Mouse (Mus musculus) right cerebral cortex, postnatal 4 days (tissue): Measurements from ENCODE around the gene Ihh.

Source experiments
- DNase-seq: peaks from one replicate; pipeline ENCODE4 v3.0.0-alpha.2; 2022

The Ihh gene

DNA sequence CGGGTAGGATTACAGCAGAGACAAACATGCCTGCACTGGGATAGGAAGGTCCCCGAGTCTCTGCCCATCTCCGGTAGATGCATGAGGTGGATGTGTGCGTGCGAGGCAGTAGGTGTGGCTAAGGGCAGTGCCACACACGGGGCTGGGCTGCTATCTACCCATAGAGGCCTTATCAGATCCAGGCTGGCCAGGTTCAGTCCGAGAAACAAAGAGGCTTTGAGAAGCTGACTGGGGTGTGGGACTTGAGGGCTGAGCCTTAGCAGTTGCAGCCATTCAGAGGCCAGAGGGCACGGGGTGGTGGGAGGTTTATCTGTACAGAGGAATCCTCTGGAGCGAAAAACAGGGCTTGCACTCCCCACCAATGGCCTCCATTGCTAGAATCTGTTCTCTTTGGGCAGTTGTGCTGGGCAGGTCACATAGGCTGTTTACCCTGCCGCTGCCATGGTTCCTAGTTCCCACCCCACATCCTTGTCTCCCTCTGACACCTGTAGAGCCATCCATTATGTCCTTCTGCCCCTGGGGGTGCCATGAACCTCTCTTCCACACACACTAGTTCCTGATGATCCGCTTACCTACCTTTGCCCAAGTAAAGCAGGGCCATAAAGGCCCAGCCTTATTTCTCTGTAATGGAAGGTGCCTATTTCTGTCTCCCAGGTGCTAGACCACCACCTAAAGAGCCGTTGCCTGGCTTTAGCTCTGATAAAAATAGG lies 9.7 kb downstream of the Ihh start:
- DNase-seq = no peak

DNA sequence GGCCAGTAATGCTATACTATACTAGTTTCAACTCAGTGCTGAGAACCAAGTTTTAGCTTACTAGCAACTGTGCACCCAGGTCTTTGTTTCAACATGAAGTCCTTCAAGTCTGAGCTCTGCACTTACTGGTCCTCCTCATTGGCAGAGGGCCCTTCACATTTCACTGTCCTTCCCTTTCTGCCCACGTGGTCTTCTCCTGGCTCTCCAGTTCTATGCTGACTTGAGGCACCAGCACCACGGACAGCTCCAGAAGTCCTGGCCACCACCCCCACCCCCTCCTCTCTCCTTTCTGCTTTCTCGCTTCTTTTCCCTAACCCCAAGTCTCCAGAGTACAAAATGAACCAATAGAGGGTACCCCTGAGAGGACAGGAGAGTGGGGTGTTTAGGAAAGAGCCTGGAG lies 11.7 kb downstream of the Ihh start:
- DNase-seq = no peak

DNA sequence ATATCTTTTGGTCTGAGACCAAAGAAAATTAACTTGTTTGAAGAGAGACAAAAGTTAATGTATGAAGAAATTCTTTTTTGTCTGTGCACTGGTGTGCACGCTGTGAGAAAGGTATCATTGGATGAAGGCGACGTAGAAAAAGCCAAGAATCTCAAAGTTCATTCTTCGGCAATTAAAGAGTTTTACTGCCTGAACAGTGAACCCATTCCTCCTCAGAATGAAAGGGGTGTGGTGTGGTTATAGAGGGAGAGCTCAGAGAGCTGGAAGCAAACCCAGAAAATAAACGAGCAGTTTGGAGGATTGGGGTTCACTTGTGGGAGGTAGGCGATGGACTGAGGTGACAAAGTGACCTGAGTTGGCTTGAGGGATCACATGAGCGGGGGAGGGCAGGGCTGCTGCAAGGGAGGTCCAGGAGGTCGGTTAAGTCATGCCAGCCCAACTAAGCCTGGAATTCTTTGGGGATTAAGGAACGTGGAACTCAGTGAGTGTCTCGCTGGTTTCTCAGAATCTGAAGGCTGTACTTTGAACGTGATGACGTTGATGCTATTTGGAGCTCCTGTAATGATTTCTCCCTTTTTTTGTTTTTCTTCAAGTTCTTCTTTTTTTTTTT lies 15.1 kb downstream of the Ihh start:
- no peak for DNase-seq

DNA sequence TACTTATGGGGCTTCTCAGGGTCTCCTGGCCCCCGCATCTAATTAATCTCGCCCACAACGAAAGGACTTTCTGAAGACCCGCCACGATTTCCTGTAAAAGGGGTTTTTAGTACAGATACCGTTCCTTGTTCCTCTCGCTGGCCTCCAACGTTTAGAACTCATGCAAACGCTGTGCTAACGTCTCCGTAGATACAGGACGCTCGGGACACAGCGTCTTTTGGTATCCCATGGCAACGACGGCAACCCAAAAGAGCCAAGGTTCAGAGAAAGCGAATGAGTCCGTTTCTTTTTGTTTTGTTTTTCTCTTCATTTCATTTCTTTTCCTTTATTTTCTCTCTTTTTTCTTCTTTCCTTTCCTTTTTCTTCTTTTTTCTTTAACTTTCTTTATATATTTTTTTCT lies 16.1 kb downstream of the Ihh start, which contains the start of gene Cfap65:
TSS of gene Cfap65 (minus strand) at position 198 of the 400 bp plus-strand sequence.
- peak; percentile 65 for DNase-seq

DNA sequence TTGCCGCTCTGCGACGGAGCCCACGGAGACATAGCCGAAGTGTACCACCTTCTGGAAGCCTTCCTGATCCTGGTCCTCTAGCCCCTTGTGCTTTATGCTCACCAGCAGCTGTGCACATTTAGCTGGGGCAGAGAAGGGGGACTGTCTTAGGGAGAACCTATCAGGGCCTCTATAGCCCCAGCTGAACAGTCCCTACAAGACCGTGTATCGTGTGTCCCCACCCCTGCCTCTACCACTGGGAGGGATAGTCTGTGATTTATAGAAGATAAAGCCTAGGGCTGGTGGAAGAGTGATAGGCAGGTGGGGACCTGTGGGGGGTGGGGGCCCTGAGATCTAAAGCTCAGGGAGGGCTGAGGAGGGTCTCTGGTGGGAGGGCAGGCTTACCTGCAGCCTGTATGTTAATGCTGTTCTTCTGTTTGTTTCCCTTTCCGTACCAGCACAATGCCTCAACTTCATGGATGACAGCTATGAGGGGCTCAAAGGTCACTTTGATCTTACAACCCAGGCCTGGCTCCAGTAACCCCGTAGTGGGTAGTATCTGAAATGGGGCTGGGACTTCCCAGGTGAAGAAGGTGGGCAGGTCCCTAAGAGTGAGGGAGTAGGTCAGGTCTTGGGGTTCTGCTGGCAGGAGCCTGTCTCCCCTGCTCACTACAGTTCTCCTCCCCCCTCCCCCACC lies 23.7 kb downstream of the Ihh start:
- DNase-seq = no peak

DNA sequence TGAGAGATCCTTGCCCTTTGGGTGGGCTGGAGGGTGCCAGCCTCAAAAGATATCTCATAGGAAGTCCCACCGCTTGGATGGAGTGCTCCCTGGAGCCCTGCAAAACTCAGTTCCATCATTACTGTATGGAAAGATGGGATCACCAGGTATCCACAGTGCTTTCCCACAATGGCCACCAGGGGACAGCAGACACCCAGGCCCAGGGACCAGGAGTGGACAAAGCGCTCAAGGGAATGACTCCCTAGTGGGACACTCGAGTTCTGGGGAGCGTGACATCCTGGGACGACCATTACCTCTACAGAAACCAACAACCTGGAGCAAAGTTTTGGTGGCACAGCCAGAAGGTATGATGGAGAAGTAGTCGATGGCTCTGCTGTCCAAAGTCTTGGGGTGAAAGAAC lies 24.8 kb downstream of the Ihh start:
- peak; percentile 31 for DNase-seq

DNA sequence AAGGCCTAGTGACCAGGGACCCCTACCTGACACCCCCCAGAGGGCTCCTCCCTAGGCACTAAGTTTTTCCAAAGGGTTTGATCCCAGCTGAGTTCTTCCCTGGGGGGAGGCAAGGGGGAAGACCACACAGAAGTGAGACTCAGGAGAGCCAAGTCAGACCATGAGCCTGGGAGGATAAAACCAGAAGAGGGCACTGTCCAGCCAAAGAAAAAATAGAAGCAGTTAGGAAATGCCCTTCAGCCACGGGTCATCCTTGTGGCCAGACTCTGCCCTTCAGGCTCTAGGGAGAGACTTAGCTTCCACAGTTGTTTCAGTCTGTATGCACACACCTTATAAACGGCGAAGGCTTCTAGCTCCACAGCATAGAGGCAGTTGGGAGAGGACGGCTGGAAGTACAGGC lies 27.0 kb downstream of the Ihh start:
- no peak for DNase-seq

DNA sequence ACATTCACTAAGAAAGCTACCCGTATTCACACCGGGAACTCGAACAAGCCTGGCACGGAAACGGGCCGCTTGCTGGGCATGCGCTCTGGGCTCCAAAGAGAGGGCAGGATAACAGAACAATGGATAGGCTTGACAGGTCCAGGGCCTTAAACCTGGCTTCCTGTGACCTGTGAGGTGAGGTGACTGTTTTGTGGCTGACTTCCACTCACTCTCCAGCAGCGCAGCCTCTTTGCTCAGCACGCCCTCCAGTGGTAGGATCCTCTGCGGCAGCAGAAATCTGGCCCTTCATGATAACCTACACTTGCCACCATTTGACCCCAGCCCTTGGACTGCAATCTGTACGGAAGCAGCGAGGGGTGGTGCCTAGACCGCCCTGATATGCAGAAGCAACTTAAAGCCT lies 35.8 kb downstream of the Ihh start:
- DNase-seq = peak; percentile 16

DNA sequence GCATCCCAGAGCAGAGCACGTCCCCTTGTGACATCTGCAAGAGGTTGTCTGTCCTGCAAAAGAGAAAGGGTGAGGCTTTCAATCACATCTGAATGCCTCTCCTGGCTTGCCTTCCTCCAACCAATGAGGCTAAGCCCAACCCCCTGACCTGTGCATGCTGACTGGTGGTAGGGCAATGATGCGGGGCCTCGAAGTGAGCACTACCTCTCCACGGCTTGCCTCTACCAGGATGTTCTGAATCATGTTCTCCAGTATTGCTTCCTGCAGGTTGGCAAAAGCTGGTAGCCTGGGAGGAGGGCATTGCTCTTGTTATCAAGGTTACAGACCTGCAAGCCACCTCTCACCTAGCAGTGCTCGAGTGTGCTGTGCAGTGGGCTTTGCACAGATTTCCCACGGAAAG lies 49.3 kb downstream of the Ihh start:
- DNase-seq = no peak

DNA sequence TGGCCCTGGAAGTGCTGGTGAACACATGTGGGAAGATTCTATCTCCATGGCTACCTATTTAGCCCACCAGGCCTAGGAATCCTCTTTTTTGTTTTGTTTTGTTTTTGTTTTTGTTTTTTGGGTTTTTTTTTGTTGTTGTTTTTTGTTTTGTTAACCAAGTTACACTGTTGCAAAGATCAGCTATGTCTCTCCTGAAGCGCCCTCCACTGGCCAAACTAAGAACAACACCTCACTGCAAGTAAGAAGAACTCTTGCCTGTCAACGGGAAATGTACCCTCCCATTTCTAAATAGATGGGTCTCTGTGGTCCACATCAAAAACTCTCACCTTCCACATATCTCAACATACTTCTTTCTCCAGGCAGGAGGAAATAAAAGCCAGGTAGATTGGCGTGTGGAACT lies 49.8 kb downstream of the Ihh start:
- DNase-seq = peak; percentile 79

DNA sequence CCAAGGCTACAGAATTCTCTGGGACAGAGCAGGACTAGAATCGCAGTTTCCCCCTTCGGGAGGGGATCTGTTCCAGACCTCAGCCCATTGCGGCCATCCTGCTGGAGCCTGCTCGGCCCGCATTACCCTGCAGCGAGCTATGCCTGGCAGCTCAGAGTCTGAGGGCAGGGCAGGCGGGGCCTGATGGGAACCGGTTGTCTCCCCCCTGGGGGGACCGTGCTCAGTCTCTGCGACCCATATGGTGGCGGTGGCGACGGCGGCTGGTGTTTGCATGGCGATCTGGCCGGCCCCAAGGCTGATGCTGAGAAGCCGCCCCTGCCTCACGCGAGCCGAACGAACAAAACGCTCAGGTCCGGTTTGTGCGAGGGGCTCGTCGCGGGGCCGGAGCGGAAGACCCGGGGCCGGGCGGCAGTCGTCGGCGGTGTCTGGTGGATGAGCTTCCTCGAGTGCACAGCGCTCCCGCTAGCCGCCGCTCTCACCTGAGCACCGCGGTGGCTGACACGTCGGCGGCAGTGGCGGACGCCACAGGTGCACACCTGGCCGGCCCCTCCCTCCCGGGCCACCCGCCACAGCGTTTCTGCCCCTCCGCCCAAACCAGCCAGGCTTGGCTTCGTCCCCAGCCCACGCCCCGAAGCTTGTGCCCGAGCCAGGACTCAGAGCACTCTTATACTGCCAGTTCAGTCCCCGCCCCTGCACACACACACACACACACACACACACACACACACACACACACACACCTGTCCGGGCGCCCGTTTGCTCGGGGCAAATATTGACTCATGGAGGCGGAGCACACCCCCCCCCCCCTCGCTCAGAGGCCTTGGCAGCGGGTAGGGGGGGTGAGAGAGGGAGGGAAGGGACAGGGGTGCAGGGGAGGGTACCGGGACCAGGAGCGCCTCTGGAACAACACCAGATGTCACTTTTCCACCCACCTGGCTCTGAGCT lies 50.9 kb downstream of the Ihh start:
- DNase-seq = no peak

DNA sequence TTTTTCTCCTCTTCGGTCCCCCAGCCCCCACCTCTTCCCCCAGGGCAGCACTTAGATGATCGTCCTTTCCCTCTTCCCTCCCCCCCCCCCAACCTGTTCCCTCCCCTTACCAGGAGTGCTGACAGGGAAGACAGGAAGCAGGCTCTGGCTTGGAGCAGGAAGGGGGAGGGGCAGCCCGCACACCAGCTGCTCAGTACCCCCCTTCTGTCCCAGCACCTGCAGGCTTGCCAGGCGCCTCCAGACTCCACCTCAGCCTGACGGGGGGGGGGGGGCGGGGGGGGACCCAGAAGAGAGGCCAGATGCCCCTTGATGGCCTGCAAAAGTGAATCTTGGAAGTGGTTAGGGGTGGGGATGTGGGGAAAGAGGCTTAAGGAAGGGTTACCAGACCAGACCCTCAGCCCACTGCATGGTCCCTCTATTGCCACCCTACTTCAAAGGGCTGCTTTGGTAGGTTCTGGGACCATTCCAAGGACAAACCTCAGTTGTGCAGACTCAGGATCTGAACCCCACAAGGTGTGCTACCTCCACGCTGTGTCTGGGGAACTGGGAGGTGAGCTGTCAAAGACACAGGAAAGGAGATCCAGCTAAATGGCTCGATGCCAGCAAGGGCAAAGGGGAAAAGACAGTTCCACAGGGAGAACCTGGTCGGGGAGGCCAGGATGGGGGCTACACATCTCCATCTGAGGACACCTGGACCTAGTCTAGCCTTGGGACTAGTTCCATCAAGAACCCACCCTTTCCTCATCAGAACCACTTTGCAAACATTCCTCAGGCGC lies 52.6 kb downstream of the Ihh start:
- DNase-seq = no peak

DNA sequence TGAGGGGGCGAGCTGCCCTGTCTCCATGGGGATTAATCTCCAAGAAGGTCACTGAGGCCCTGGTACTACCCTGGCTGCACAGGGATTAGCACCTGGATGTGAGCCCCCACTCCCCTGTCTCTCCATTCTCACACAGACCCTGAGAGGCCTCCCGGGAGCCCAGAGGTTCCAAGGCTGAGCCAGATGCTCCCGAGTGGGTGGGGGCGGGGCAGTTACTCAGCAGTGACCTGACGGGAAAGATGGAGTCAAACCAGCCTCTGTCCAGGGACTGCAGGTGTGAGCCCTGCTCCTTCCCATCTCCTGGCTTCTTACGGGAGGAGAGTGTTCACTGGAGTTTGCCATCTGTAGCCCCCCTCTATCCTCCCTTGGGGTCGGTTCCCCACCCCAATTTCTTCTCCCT lies 53.5 kb downstream of the Ihh start:
- no peak for DNase-seq
